Mouse (Mus musculus): ENCODE data around the gene Ankrd45.
A peak's percentile ranks its signal among the peaks of the same experiment; 100 is the strongest.
"Not testable (repeated sequence)": the region's sequence is repeated elsewhere in the genome, so short reads cannot be mapped to it uniquely, and the experiment has no call there.

Ankrd45 gene

GRCm38 (mm10) chr1:161142531-161143159, at the start of gene Ankrd45:
TSS of gene Ankrd45 (plus strand) at chr1:161142691.
- DNase-seq (ENCODE audit: low spot score in 2 of 2) = peak; percentile 36 to 73

- DNase-seq (ENCODE audit: low spot score in 2 of 2) = no peak
These were observed 42.6 kb upstream of the Ankrd45 start for GRCm38 (mm10) chr1:161099721-161100405.

- DNase-seq (ENCODE audit: low spot score in 2 of 2) = no peak
These were observed 38.6 kb upstream of the Ankrd45 start for GRCm38 (mm10) chr1:161103842-161104241.

GRCm38 (mm10) chr1:161109216-161109615, 33.3 kb upstream of the Ankrd45 start:
- DNase-seq (ENCODE audit: low spot score in 2 of 2) = no peak

- DNase-seq (ENCODE audit: low spot score in 2 of 2) = no peak
These were observed 27.9 kb upstream of the Ankrd45 start for GRCm38 (mm10) chr1:161114591-161114990.

GRCm38 (mm10) chr1:161122661-161123418, 19.7 kb upstream of the Ankrd45 start:
- no peak for DNase-seq (ENCODE audit: low spot score in 2 of 2)

- no peak for DNase-seq (ENCODE audit: low spot score in 2 of 2)
These were observed 16.0 kb upstream of the Ankrd45 start for GRCm38 (mm10) chr1:161126461-161126860.

GRCm38 (mm10) chr1:161130726-161131664, 11.5 kb upstream of the Ankrd45 start, which contains the start of gene Klhl20:
TSS of gene Klhl20 (minus strand) at chr1:161131511.
- peak; percentile 77 to 97 for DNase-seq (ENCODE audit: low spot score in 2 of 2)

- no peak for DNase-seq (ENCODE audit: low spot score in 2 of 2)
These were observed 3.0 kb upstream of the Ankrd45 start for GRCm38 (mm10) chr1:161139496-161139895.

GRCm38 (mm10) chr1:161140026-161140762, 2.3 kb upstream of the Ankrd45 start:
- DNase-seq (ENCODE audit: low spot score in 2 of 2) = no peak

- DNase-seq (ENCODE audit: low spot score in 2 of 2) = peak in 1 of 2 experiments; percentile 20
These were observed 725 bp downstream of the Ankrd45 start for GRCm38 (mm10) chr1:161143216-161143615.

- not testable (repeated sequence) for DNase-seq (ENCODE audit: low spot score in 2 of 2)
These were observed 3.1 kb downstream of the Ankrd45 start for GRCm38 (mm10) chr1:161145611-161146010.

GRCm38 (mm10) chr1:161147888-161148287, 5.4 kb downstream of the Ankrd45 start:
- no peak for DNase-seq (ENCODE audit: low spot score in 2 of 2)

GRCm38 (mm10) chr1:161151098-161151497, 8.6 kb downstream of the Ankrd45 start:
- no peak for DNase-seq (ENCODE audit: low spot score in 2 of 2)

GRCm38 (mm10) chr1:161156546-161156945, 14.1 kb downstream of the Ankrd45 start:
- DNase-seq (ENCODE audit: low spot score in 2 of 2) = no peak

- DNase-seq (ENCODE audit: low spot score in 2 of 2) = no peak
These were observed 16.7 kb downstream of the Ankrd45 start, which contains the start of gene Tex50 for GRCm38 (mm10) chr1:161159214-161159613. TSS of gene Tex50 (minus strand) at chr1:161159314.

GRCm38 (mm10) chr1:161160266-161160665, 17.8 kb downstream of the Ankrd45 start:
- DNase-seq (ENCODE audit: low spot score in 2 of 2) = no peak

- peak in 1 of 2 experiments; percentile 63 for DNase-seq (ENCODE audit: low spot score in 2 of 2)
These were observed 28.2 kb downstream of the Ankrd45 start for GRCm38 (mm10) chr1:161170651-161171050.

- peak in 1 of 2 experiments; percentile 53 for DNase-seq (ENCODE audit: low spot score in 2 of 2)
These were observed 38.2 kb downstream of the Ankrd45 start for GRCm38 (mm10) chr1:161180674-161181073.

GRCm38 (mm10) chr1:161182386-161182785, 39.9 kb downstream of the Ankrd45 start:
- no peak for DNase-seq (ENCODE audit: low spot score in 2 of 2)
